Mouse (Mus musculus) retina, postnatal 1 day (tissue): ENCODE measurements at regions not wholly inside any gene's neighbourhood (a gene's known extent, or its start where the extent isn't known, plus 50 kb on each side); places are given as distances from the start of the nearest gene placed in this dataset.
"Not testable (repeated sequence)": the region's sequence is repeated elsewhere in the genome, so short reads cannot be mapped to it uniquely, and the experiment has no call there.

Source experiments
- DNase-seq: peaks from one replicate; pipeline ENCODE4 v3.0.0-alpha.2; 2012

DNA sequence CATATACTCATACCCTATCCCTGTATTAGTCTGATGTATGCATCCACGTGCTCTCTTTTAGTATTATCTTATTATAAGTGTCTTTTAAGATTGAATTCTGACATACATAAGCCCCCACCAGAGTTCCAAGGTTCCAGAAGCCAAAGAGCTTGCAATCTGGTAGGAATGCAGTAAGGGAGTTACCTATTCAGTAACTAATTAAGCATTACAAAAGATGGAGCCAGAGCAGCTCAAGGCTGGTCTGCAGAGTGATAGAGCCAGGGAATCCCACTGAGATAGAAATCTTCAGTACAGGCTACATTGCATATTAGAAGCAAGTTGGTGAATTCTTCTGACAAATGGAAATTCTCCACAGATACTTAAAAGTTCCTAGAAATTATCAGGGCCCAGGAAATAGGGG is 790.7 kb downstream of the Prdm13 start:
- not testable (repeated sequence) for DNase-seq

DNA sequence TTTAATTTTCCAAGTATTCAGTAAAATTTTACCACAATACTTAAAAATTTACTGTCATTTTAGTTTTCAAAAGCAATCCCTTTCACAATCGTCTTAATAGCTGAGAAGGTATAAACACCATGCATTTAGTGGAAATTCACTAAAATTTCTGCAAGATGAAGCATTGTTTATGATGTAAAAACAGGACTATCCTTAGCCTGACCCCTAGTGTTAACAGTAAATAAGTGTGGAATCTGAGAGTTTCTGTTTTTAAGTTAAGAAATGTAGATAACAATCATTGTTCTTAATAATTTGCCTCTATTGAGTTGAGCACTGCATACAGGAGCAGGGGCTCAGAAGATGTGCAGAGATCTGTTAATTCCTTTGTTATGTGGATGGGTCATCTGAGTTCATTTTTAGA is 791.9 kb downstream of the Prdm13 start:
- no peak for DNase-seq

DNA sequence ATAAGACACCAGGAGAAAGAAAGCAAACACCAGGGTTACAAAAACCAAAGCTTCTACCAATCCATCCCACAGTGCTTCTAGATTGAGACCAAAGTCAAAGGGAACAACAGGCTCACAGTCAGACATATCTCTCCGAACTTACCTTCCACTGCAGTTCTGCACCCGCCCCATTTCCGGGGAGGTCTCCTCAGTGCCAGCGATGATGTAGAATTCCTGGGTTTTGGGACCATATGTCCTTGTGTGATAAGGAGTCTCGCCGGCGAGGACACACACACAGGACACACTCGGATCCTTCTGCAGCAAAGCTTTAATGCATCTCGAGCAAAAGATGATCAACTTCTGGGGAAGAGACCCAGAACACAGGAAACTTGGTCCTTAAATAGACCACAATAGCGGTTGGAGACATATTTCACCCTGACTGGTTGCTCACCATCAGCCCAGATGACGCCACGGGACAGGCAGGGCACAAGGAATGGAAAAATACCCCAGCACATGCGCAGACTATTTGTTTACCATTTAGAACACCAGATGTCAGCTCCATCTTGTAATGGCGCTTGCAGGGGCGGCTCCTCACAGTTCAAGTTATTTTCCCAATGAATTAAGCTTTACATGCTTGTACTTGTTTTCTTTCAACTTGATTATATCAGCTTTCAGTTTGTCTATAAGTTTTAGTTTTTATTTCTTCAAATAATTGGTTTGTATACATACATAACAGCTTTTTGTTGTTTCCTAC is 824.9 kb downstream of the Prdm13 start:
- no peak for DNase-seq

- not testable (repeated sequence) for DNase-seq
Measured at GRCm38 (mm10) chr4:20860066-20860465, 825.7 kb downstream of the Prdm13 start.

- DNase-seq: no peak
Measured at GRCm38 (mm10) chr4:20848424-20848823, 837.3 kb downstream of the Prdm13 start.

DNA sequence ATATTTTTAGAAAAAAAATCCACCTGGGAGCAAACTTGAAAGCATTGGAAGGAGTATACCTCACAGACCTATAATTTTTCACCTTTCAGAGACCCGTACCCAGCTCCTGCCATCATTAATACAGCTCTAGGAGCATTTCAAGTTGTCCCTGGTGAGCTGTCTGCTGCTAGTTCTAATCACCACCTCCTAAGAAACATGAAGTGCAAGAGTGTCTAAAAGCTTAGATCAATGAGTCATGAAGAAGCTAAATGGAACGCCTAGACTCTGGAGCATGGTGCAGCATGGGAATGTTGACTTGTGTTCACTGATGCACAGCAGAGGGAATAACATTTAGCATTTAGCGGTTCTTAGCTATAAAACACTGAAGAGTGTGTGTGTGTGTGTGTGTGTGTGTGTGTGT is 841.2 kb downstream of the Prdm13 start:
- peak; percentile 18 for DNase-seq
